Mouse (Mus musculus): ENCODE results near the gene Tes. TPM values are rescaled to one million over a fixed set of nuclear protein-coding genes. Genes with fewer than 3 reads are reported as not detected.

Gene Tes
- polyA plus RNA-seq, 1 experiment: not detected

GRCm38 (mm10) chr6:17112081-17112480 is 47.1 kb downstream of the Tes start:
- TF ChIP-seq GATA1 (IDR thresholded peaks at IDR 0.05; ENCODE audit: low read length): no peak

DNA sequence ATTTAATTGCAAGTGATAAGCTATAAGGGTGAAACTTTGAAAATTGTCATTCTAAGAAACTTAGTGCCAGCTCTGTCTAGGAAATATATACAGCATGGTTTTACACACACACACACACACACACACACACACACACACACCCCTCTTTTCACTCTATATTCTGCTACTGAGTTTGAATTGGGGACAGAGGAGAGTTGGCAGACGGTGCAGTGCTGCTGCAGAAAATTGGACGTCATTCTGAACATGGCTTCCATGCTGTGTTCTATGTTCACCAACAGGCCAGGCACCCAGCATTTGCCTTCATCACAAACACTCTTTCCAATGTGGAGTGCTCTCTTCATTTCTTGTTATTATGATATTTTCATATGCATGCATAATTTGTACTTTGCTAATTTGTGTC is 48.0 kb downstream of the Tes start:
- TF ChIP-seq GATA1 (IDR thresholded peaks at IDR 0.05; ENCODE audit: low read length): no peak

- TF ChIP-seq GATA1 (IDR thresholded peaks at IDR 0.05; ENCODE audit: low read length): no peak
Measured at GRCm38 (mm10) chr6:17114588-17114987, 49.6 kb downstream of the Tes start.

- TF ChIP-seq GATA1 (IDR thresholded peaks at IDR 0.05; ENCODE audit: low read length): no peak
Measured at GRCm38 (mm10) chr6:17115046-17115790, 50.3 kb downstream of the Tes start.

DNA sequence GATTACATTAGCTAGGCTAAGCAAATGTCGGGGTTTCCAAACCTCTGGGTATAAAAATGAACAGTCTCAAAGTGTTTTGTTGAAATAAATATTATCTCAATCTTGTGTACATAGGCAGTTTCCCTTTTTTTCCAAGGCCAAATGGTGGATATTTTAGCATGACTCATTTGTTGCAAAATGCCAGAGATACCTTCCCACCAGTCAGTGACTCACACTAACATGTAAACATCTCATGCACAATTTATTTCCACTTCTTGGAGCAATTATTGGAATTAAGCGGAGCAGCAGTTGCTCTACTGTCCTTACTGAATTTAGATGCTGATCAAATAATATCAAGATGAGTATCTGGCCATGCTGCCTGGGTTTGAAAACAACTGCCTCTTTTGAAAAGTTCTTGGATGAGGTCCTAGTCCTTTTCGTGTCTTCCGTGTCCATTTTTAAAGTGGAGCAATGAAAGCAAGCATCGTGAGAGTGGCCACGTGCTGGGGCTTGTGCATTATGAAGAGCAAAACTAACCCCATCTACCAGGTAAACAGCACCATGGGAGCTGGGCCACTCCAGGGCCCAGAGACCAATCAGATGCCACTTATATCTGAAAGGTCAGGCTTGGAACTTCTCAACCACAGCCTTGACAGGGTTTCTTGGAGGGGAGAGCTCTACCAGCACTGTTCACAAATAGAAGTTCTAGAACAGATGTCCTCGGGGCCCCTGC is 54.7 kb downstream of the Tes start:
- TF ChIP-seq GATA1 (IDR thresholded peaks at IDR 0.05; ENCODE audit: low read length): no peak

- no peak for TF ChIP-seq GATA1 (IDR thresholded peaks at IDR 0.05; ENCODE audit: low read length)
Measured at GRCm38 (mm10) chr6:17140021-17140420, 75.1 kb downstream of the Tes start.

GRCm38 (mm10) chr6:17142577-17143359 is 77.8 kb downstream of the Tes start:
- TF ChIP-seq GATA1 (IDR thresholded peaks at IDR 0.05; ENCODE audit: low read length): no peak

DNA sequence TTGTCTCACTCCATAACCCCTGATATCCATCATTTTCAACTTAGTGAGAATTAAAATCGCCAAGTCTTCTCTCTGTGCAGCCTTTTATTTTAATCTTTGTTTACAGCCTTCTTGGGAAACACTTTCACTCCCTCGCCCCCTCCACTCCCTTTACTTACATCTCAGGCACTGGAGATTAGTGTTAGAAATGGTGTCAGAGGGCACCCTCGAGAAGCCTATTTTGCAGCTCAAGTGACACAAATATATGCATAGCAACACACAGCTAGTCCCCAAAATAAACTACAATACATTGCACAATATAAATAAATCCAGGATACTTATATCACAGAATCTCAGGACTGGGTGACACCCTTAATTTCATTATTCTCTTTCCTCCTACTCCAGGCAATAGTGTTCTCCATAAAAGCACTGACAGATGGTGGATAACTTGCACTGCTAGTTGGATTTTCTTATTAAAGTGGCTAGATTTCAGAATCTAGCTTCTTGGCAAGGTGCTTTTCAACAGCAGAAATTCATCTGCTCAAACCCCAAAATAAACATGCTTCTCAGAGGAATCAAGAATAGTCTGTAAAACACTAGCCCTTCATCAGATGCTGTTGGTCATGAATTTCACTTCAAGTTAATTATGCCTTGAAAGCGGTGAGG is 86.2 kb downstream of the Tes start:
- TF ChIP-seq GATA1 (IDR thresholded peaks at IDR 0.05; ENCODE audit: low read length): no peak

GRCm38 (mm10) chr6:17152551-17152950 is 87.6 kb downstream of the Tes start:
- TF ChIP-seq GATA1 (IDR thresholded peaks at IDR 0.05; ENCODE audit: low read length): no peak

Other genes starting within 250 kb of the Tes start
- gene Tfec, start 166.7 kb upstream of the Tes start, polyA plus RNA-seq (2012): 0.01 TPM in 1 of 2 replicates, not detected in the other
- gene Cav2, start 216.0 kb downstream of the Tes start, polyA plus RNA-seq (2012): not detected in 2 replicates
- not detected in 2 replicates for gene Cav1, start 241.2 kb downstream of the Tes start, polyA plus RNA-seq (2012)

Data from G1E-ER4 (cell line).